Mouse (Mus musculus) gastrocnemius, postnatal 14 days (tissue): ENCODE measurements around the gene D930048N14Rik. TPM values are rescaled to one million over a fixed set of nuclear protein-coding genes. Genes with fewer than 3 reads are reported as not detected.
"Not testable (repeated sequence)": the region's sequence is repeated elsewhere in the genome, so short reads cannot be mapped to it uniquely, and the experiment has no call there.

Source experiments
- DNase-seq: peaks from one replicate; pipeline ENCODE4 v3.0.0; 2021; ENCODE audit warnings: mixed read lengths
- intact Hi-C: fragments of 180-260 bp; cut with DNase I; formaldehyde crosslinking; loops from one replicate; pipeline ENCODE4 v1.15.1; 2025; ENCODE audit warnings: low total_unique reads
- total RNA-seq, 2 experiments: library from RNA; stranded (reverse); gene quantifications; 2 replicates each; pipeline ENCODE4 v1.2.3; 2021

The D930048N14Rik gene
- total RNA-seq, 2 experiments from 2014 or later, result 0.33 to 0.60 TPM

- DNase-seq, result no peak
- intact Hi-C loops, result no loop called here
These were observed 2.2 kb upstream of the D930048N14Rik start for GRCm38 (mm10) chr11:51648566-51648965.

DNA sequence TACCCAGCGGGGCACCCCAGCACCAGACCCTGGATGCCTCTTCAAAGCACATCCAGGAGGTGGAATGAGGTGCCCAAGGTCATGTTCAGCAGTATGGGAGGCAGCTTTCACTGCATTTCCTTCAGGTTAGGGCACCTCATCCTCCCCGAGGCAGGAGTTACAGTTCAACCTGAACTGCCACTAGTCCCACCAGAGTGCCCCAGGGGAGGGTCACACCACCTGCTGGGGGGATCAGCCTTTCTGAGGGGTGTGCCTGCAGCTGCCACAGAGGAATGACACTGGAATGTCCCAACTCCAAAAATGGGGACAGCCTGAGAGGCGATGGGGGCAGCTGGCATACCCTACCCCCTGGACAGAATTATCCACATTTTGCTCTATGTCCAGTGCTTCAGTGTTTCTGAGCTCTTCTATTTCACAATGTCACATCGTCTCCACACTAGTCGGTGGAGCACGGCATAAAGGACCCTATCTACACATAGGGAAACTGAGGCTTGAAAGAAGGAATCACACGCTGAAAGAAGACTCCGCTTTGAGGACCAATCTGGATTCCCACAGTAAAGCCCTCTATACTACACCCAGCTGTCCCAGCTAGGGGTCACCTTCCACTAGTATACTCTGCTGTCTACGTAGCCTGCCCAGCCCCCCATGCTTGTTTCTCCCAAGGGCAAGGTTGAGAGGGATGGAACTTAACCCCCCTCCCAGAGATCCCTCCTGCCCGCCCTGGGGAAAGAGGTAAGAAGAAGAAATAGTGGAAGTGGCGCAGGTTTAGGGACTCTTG lies 1.5 kb upstream of the D930048N14Rik start:
- intact Hi-C loops, result no loop called here
- no peak for DNase-seq

- intact Hi-C loops, result no loop called here
- DNase-seq, result no peak
These were observed 910 bp upstream of the D930048N14Rik start for GRCm38 (mm10) chr11:51649889-51650199.

DNA sequence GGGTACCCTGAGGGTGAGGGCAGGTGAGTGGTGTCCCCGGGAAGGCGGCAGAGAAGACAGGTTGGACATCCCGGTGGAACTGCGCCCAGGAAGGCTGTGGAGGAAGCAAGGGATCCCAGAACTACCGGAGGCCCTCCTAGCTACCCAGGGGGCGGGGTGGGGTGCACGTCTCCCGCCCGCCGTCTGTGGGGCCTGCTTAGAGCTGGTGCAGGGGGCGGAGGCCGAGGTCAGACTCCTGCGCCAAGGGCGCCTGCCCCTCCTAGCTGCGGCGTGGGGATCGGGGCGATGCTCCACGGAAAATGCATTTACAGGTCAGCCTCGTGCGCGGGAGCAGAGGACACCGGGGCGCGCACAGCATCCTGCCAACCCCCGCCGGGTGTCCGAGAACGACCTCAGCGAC lies 493 bp upstream of the D930048N14Rik start:
- no peak for DNase-seq
- intact Hi-C loops, result no loop called here

GRCm38 (mm10) chr11:51652889-51653418 lies 2.2 kb downstream of the D930048N14Rik start:
- intact Hi-C loops, result no loop called here
- DNase-seq, result no peak

DNA sequence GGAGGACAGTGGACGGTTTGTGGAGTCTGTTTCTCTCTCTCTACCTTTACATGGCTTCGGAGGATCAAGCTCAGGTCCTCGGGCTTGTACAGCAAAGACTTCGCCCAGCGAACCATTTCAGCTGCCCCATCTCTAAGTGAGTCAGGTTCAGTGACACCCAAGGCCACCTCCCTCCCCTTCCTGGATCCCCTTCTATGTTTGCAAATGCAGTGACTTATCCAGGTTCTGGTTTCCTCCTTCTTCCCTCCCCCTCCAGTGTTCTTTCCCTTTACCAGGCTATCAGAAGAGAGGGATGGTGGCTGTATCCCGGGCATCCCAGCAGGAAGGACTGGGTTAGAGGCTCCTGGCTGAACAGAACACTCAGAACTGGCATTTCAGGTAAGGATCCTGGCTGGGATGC lies 3.0 kb downstream of the D930048N14Rik start:
- intact Hi-C loops, result no loop called here
- DNase-seq, result no peak

DNA sequence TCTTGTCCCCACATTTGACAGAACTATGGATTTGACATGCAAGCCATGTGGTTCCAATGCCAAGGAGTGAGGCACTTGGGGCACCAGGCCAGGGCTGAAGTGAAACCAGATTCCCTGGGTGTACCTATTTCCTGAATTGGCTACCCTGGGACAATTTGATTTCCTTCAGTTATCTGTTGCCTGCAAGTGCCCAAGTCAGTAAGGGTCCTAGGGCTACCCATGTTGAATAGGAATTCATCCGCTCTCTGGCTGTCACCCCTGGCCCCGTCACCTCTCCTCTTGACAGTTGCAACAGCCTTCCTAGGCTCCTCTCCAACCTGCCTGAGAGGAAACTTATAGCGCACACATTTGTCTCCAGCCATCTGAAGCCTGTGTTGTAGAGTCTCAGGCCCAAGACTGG lies 4.1 kb downstream of the D930048N14Rik start:
- DNase-seq, result no peak
- intact Hi-C loops, result no loop called here

DNA sequence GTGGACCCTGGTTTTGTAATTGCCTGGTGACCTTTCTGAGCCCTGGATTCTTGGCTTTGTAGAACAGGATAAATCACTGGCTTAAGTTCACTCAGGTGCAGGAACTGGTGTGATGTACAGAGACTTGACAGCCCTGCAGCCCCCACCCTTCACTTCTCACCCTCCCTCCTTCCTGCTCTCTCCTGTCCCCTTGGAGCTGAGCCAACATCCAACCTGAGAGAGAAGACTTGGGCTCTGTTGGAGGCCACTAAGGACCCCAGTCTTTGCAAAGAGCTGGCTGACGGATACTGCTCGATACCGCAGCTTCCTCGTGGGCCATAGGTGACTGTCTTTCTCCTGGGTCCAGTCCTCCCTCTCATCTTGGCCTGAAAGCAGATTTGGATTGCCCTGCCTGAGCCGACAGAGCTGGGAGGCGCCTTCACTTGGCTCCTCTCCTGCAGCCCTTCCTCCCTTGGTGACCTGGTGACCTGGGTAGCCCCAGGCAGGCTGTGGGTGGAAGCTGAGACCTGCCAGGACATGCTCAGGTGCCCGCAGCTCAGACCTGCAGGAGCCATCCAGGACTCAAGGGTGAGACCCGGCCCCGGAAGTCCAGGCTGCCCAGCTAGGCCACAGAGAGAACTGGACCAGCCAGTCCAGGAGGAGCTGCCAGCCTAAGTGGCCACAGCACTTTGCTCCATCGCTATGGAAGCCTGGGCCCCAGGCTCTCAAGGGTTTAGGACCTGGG lies 6.2 kb downstream of the D930048N14Rik start:
- intact Hi-C loops, result no loop called here

DNA sequence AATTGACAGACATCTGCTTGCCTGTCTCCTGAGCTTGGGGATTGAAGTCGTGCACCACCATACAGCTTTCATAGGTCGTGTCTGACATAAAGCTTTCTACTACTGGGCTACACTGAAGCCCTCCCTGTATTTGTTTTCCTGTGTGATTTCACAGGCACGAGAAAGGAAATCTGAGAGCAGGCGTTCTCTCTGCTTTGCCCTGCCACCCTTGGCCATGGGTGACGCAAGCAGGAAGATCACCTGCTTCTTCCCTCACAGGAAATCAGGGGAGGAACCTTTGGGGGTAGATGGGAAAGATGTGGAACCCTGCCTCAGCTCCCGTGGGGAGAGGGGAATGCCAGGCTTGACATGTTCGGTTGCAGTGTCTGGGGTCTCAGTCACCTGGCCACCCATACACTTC lies 7.5 kb downstream of the D930048N14Rik start:
- intact Hi-C loops, result no loop called here
- no peak for DNase-seq

More for the DNA sequence above, 6.2 kb downstream of the D930048N14Rik start:
- DNase-seq, result no peak

GRCm38 (mm10) chr11:51658705-51659104 lies 8.0 kb downstream of the D930048N14Rik start:
- DNase-seq, result no peak
- intact Hi-C loops, result no loop called here

GRCm38 (mm10) chr11:51661867-51662365 lies 11.2 kb downstream of the D930048N14Rik start:
- intact Hi-C loops, result no loop called here
- no peak for DNase-seq

DNA sequence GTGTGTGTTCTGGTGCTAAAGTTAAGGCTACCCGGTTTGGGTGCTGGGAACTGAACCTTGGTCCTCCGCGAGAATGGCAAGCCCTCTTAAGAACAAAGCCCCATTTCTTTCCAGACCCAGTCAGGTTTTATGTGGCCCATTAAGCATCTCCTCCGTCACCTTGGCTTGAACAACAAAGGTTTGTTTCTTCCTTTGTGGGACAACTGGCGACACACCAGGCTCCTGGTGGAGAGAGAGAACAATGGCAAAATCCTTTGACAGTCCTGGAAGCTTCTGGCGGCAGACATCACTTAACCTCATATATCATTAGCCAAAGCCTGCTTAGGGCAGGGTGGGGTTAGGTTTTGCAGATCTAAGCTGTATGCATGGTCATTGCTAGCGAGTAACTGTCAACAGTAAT lies 11.9 kb downstream of the D930048N14Rik start:
- no peak for DNase-seq
- intact Hi-C loops, result no loop called here

GRCm38 (mm10) chr11:51664747-51665146 lies 14.0 kb downstream of the D930048N14Rik start:
- DNase-seq, intact Hi-C loops: not testable (repeated sequence)

GRCm38 (mm10) chr11:51670846-51671245 lies 20.1 kb downstream of the D930048N14Rik start:
- DNase-seq, result no peak
- intact Hi-C loops, result no loop called here

GRCm38 (mm10) chr11:51671376-51671775 lies 20.6 kb downstream of the D930048N14Rik start:
- no peak for DNase-seq
- intact Hi-C loops, result no loop called here

DNA sequence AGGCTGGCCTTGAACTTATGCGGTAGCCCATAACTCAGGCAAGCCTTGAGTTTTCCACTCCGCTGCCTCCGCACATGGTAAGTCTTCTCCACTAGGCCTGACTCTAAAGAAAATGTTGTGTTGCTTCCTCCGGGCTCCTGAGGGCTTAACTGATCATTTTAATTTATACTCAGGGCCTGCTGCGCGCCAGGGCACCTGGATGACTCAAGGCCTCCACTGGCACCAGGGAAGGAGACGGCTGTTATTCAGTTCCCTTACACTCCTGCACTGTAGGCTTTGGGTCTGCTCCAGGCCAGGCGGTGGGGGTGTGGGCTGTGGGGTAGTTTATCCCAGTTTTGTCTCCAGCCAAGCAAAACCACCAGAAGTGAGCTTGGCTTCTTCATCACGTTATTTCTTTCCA lies 22.5 kb downstream of the D930048N14Rik start:
- no peak for DNase-seq
- intact Hi-C loops, result no loop called here

DNA sequence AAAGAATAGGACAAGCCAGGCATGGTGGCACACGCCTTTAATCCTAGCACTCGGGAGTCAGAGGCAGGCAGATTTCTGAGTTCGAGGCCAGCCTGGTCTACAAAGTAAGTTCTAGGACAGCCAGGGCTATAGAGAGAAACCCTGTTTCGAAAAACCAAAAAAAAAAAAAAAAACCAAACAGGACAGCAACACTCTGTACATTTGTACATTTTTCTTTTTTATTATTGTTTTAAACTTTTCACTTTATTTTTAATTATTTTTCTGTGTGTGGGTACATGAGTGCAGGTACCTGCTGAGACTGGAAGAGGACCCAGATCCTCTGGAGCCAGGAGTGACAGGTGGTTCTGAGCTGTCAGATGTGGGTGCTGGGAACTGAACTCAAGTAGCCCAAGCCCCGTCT lies 24.6 kb downstream of the D930048N14Rik start:
- intact Hi-C loops, result no loop called here

GRCm38 (mm10) chr11:51677737-51678418 lies 27.1 kb downstream of the D930048N14Rik start:
- no peak for DNase-seq
- intact Hi-C loops, result no loop called here

More for the DNA sequence above, 24.6 kb downstream of the D930048N14Rik start:
- no peak for DNase-seq

GRCm38 (mm10) chr11:51679466-51679865 lies 28.7 kb downstream of the D930048N14Rik start:
- no peak for DNase-seq
- intact Hi-C loops, result no loop called here

DNA sequence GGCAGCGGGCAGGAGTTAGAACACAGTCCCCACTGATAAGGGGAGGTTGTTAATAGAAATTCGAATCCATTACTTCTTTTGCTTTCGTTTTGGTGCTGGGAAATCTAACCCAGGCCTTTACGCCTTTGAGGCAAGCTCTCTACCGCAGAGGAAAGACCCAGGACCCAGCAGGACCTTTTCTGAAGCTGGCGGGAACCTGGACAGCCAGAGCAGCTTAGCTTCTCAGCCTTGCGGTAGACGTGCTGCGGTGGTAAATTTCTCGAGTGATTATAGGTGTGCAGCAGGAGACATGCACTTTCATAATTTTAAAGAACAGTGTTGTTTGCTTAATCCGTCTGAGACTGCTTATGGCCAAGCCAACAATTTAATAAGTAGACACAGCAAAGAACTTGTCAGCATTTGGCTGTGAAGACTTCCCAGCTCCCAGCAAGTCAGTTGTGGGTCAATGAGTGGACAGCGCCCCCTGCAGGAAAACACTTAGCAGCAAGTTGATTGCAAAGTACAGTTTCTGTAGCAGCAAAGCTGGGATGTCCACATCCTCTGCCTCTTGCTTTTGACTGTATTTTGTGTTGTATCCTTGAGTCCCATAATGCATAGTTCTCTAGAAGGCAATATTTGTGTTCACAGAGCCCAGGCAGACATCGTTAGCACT lies 30.7 kb downstream of the D930048N14Rik start:
- DNase-seq, result peak; percentile 87
- intact Hi-C loops, result no loop called here
